Mouse (Mus musculus) embryo, embryonic 10.5 days (tissue): ENCODE measurements at regions not wholly inside any gene's neighbourhood (a gene's known extent, or its start where the extent isn't known, plus 50 kb on each side); places are given as distances from the start of the nearest gene placed in this dataset.

Experiments
- DNase-seq: peaks from one replicate; pipeline ENCODE4 v3.0.0-alpha.2; 2015; ENCODE audit warnings: low spot score

DNA sequence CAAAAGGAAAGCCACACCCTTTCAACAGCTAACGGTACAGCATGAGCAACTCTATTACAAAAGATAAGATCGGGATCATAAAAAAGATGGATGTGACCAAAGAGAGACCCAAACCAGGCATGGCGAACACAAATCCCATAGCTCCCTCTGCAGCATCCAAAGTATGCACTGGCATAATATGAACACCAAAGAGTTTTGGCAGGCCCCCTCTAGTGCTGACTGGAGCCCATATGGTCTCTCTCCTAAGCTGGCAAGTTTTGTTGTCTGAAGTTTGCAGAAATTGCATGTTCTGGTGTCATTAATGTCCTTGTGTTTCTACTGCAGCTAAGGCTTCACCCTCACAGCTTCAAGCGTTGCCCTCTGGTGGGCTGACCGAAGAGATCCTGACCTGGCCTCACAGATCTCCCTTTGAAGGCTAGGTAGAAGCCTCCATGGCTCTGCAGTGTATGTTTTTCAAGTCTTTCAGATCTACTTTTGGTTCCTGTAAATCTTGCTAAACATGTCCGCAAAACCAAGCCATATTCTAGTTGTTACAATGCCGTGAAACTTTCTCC is 75.7 kb upstream of the Bcl2l14 start:
- DNase-seq: no peak

DNA sequence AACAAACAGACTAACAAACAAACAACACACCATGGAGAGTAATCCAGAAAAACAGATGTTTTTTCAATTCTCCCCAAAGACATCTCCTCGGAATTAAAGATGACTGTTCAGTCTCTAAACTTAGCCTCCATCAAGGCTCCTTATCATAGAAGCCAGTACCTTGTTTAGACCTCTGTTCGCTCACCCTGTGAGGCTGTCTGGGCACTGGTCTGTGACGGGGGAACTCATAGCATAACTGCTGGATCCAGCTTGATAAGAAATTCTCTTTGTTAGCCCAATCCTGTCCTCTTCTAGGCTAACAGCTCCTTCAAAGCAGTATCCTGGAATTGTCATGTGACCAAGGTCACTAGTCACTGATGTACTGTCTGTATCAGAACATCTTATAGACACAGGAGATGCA is 72.1 kb upstream of the Bcl2l14 start:
- no peak for DNase-seq

- no peak for DNase-seq
Observed at GRCm38 (mm10) chr6:134325564-134325963, 70.6 kb upstream of the Bcl2l14 start.

DNA sequence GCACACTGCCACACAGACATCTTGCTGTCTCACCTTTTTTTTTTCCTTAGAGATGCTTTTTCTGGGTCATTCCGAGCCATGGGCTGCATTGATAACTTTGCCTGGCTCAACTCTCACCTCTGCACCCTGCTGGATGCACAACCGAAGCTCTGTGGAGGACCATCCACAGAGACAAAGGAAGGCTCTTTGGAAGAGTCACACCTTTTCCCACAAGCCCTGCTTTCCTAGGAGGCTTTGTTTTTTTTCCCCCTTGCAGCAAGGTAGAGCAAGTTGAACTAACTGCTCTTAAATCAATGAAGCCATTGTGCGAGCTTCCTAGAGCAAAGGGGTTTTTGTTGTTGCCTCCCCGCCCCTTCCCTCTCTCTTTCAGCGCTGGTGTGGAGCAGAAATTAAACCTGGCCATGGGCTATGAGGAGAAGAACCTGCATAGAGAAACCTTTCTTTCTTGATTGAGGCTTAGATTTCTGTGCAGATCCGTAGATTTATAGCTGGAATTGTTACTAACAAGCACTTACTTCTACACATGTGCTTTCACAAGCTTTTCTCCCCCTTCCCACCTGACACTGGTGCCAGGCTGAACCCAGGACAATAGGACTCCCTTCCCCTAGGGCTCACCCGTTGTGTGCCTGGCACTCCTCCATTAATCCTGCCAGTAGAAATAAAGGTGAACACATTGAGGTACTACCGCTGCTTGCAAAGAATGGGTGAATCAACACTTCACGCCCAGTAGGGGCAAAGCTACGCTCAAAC is 66.4 kb upstream of the Bcl2l14 start:
- peak; percentile 11 for DNase-seq

GRCm38 (mm10) chr6:134330300-134330640 is 65.8 kb upstream of the Bcl2l14 start:
- no peak for DNase-seq

GRCm38 (mm10) chr6:134332718-134333432 is 63.2 kb upstream of the Bcl2l14 start:
- no peak for DNase-seq

DNA sequence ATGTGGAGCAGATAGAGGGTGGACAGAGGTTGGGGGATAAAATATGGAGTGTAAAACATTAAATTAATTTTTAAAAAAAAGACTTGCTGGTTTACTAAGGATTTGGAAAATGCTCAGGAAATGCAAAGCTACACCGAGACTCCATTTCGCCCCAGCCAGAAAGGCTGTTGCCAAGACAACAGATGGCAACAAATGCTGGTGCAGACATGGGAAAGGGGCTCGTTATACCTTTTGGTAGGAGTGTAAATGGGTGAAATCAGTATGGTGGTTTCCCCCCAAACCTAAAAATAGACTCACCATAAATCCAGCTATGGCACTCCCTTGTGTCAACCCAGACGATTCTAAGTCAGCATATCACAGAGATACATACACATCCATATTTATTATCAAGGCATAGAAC is 60.4 kb upstream of the Bcl2l14 start:
- no peak for DNase-seq

DNA sequence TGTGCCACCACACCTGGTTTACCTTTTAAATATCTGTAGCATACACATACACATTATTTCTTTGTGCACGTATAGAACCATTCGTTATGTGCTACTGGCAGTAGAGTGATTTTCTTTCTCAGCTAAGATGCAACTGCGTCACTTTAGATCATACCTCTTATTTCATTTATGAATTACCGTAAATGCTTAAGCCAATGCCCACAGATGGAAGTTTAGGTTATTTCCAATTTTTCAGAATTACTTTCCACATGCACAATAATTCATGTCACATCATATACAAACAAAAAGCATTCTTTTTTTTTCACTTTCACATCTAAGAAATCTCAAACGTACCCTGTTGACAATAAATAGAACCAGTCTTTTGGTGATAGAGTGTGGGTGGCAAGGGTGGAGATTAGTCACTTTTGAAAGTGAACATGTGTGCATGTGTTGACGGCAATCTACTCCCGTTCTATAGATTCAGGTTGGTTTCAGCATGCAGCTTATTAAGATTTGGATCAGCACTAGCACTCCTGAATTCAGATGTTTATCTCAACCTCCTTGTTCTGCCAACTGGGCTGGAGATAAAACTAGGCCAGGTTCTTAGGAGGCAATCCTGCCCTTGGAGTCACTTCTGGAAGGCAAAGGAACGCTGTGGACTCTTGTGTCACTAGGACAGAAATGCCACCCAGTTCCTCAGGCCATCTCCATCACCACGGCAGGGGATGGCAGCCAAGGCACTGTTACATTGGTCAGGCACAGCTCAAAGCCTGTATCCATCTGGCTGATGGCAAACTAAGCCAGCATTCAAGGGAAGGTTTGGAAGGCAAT is 53.1 kb upstream of the Bcl2l14 start:
- DNase-seq: no peak

- no peak for DNase-seq
Observed at GRCm38 (mm10) chr6:134343606-134343901, 52.6 kb upstream of the Bcl2l14 start.
